Mouse (Mus musculus): ENCODE results near the gene Prkaa1. TPM values are rescaled to one million over a fixed set of nuclear protein-coding genes. Genes with fewer than 3 reads are reported as not detected.
"Not testable (repeated sequence)": the region's sequence is repeated elsewhere in the genome, so short reads cannot be mapped to it uniquely, and the experiment has no call there.

The Prkaa1 gene
- total RNA-seq, 2 experiments from 2014 or later: 10.2 to 10.8 TPM

GRCm38 (mm10) chr15:5158827-5159226 lies 15.2 kb downstream of the Prkaa1 start:
- peak; percentile 17 for DNase-seq (ENCODE audit: low spot score)

GRCm38 (mm10) chr15:5165121-5165773 lies 21.6 kb downstream of the Prkaa1 start:
- DNase-seq (ENCODE audit: low spot score): no peak

- DNase-seq (ENCODE audit: low spot score): no peak
These were observed 29.7 kb downstream of the Prkaa1 start for GRCm38 (mm10) chr15:5173217-5173820.

- DNase-seq (ENCODE audit: low spot score): no peak
These were observed 41.1 kb downstream of the Prkaa1 start for GRCm38 (mm10) chr15:5184668-5185330.

DNA sequence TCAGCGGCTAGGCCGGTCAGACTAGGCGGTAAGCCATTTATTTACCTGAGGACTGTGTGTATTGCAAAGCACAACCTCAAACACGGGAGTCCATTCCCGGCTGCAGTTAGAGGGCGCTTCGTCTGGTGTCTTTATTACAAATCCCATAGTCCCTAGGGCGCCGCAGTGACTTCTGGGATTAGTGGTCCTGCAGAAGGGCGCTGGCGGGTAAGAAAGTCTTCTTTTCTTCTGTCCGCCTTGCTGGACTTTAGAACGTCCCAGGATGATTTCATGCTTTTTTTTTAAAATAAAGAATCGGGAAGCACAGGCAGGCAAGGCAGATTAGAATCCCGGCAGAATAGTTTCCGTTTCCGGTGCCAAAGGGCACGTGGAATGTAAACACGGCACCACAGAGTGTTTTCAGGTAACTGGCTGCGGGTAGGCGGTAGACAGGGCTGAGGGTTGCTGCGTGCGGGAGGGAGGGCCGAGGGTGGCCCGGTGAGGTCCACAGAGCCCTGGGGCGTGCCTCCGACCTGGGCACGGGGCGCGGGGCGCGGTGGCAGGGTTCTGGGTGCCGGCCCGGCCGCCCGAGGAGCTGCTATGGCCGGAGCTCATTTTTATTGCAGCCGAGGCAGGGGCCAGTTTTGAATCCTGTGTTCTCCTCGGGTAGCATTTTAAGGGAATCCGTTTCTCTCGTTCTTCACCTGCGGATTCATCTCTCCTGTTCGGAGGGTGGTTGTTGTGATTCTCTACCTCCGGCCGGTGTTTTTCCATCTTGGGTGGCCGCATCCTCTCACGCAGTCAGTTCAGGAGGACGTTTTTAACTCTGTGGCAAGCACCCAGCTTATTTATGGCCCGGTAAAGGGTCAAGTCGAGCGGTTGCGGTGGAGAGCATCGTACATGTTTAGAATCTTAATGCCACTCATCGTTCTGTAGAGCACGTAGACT lies 42.0 kb downstream of the Prkaa1 start, which contains the start of gene Ttc33:
Ttc33 (plus strand) TSS at position 160 of the 927 bp plus-strand sequence.
- DNase-seq (ENCODE audit: low spot score): peak; percentile 85

GRCm38 (mm10) chr15:5186293-5186675 lies 42.6 kb downstream of the Prkaa1 start:
- DNase-seq (ENCODE audit: low spot score): no peak

DNA sequence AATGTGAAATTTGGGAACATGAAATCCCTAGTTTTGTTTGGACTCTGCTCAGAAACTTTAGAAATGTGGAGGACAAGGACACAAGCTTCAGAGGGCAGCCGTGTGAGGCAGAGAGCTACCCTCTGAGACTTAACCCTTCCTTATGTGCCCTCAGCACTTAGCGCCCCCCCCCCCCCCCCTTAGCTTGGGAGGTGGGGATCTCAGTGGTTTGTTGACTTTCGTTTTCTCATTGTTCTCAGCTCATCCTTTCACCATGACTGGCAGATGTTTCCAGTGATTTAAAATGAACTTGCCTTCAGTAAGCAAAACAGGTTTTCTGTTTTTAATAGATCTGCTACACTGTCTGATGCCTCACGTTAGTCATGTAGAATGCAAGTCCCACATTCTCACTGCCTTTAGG lies 43.5 kb downstream of the Prkaa1 start:
- DNase-seq (ENCODE audit: low spot score): no peak

DNA sequence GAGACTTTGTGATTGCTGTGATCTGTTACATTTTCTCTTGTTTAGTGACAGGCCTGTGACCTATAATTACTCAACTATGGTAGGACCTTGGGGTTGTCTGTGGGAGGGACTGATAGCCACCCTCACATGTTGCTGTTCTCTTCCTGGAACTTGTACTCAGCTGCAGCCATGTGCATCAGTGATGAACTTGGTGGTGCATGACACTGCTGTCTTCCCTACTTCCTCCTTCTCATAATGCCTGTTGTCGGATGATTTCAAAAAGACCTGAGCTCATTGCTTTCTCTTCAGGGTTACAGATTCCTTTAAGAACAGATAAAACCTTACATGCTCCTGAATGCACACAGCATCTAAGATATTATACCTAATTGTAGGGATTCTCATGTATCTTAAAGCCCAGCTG lies 44.4 kb downstream of the Prkaa1 start:
- DNase-seq (ENCODE audit: low spot score): no peak

DNA sequence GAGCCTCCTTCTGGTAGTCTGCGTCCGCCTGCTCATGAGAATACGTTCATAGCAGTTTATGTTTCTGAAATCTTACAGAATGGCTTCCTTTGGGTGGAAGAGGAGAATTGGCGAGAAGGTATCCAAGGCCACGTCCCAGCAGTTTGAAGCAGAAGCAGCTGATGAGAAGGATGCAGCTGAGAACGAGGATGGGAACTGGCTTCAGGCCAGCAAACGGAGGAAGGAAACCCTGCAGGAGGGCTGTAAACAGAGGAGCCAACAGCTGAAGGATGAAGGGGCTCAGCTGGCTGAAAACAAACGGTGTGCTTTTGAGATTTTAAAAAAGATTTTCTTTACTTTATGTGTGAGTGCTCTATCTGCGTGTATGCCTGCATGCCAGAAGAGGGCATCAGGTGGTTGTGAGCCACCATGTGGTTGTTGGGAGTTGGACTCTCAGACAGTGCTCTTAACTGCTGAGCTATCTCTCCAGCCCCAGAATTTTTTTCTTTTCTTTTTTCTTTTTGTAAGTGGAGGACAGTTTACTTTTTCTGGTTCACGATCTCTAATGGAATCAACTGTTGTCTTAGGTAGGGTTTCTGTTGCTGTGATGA lies 45.9 kb downstream of the Prkaa1 start:
- no peak for DNase-seq (ENCODE audit: low spot score)

DNA sequence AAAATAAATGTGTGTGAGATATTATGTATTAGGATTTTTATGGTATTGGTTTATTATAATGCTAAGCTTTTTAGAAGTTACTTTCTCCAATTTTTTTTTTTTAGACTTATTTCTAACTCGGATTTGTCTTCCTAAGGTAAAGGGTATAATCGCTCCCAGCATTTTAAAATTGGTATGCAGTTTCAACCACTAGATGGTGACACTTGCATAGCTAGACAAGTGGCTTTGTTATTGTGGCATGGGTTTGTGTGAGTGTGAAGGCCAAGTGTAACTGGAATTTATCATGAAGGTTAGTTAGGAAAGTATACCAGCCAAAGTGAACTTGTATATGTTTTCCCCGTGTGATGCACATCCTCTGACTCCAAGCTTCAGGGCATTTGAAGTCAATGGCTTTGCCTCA lies 50.2 kb downstream of the Prkaa1 start:
- DNase-seq (ENCODE audit: low spot score): no peak

DNA sequence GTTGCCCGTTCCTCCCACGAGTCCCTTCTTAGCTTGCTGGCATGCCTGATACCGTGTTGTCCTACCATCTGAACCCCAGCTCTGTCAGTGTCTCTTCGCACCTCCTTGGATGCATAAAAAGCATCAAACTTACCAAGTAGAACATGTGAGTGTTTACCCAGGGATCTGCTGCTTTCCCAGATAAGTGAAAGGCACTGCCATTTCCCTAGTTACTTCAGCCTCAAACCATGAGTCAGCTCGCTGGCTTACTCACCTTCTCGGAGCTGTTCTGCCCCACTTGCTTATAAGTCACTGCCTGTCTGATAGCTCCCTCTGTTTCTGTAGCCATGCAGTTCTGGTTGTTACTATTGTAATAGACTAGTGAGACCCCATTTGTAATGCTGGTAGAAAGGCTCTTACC lies 50.8 kb downstream of the Prkaa1 start:
- no peak for DNase-seq (ENCODE audit: low spot score)

DNA sequence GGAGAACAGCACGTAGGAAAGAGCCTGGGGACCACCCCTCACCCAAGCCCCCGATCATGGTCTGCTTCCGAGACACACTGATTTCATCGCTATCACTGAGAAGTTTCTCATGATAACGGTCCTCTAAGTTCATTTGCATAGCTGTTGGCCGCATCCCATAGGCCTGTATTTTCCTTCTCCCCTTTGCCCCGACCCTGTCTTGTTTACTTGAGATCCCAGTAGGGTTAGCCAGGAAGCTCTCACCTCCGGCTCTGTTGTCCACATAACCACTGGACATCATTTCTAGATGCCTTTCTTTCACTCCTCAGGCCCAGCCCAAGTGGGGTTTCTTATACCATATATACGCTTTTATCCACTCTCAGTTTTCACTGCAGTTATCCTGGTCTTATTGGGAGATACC lies 51.3 kb downstream of the Prkaa1 start:
- no peak for DNase-seq (ENCODE audit: low spot score)

DNA sequence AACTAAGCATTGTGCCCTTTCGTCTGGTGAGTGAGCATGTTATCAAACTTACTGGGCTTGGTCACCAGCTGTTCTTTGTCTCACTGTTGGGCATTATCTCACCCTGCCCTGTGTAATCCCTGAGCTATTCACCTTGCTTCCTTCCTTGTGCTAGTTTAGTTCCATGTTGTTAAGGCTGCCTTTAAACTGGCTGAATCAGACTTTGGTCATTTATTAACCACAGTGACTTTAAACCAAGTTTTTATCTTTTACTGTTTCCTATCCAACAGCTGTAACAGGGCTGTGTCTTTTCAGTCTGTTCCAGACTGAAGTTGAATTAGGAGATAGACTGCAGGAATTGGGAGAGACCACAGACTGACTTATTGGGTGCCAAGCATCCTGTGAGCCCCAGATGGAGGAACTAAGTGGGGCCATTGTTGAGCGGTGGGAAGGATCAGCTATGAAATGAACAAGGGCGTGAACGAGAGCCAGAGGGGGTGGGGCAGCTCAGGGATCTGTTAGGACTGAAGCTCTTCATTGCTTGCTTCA lies 52.4 kb downstream of the Prkaa1 start:
- DNase-seq (ENCODE audit: low spot score): no peak

DNA sequence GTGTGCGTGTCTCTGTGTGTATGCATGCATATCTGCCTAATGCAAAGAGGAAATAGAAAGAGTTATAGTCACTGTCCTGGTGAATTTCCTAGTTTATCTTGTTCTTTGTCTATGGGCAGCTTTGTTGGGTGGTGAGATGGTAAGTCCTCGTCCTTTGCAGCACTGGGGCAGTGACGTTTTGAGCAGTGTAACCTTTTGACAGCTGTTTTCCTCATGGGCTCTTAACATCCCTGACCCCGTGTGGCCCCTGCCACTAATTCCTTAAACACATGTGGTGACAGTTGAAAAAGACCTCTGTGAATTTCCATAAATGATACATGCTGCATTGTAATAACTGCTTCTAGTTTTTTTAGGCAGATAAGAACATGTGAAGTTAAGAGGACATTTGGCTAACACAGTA lies 53.0 kb downstream of the Prkaa1 start:
- DNase-seq (ENCODE audit: low spot score): peak; percentile 13

GRCm38 (mm10) chr15:5205222-5205621 lies 61.6 kb downstream of the Prkaa1 start:
- no peak for DNase-seq (ENCODE audit: low spot score)

GRCm38 (mm10) chr15:5209116-5209515 lies 65.5 kb downstream of the Prkaa1 start:
- DNase-seq (ENCODE audit: low spot score): no peak

DNA sequence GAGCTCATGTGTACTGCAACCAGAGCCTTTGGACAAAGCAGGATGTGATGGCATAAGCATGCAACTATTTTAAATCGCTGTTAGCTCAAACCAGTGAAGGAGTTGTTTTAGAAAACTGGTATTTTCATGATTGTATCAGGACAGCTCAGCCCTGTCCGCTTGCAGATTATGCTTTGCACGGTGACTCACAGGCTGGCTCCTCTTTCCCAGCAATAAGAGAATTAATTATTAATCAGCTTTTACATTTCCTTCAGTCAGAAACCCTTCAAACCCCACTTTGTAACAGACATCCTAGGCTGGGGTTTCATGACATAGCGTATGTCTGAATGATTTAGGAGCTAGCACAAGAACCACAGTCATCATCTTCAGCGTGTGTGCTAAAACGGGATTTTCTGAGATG lies 76.8 kb downstream of the Prkaa1 start:
- DNase-seq (ENCODE audit: low spot score): no peak

DNA sequence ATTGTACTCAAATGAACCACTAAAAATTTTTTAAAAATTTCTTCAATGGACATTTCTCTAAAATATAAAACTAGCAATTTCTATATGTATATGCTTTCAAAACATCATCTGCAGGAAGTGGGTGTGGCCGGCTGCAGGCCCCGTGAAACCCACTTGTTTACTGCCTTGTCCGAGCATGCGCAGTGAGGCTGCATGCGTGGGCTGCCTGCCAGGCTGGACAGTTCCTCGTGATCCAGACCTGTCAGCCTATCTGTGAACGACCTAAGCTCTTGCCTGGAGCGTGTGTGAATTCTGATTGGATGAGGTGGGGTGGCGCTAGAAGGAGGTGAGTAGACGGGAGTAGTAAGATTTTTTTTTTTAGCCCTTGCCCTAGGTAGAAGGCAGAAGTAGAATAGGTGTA lies 87.1 kb downstream of the Prkaa1 start:
- not testable (repeated sequence) for DNase-seq (ENCODE audit: low spot score)

Measured in gastrocnemius, adult 18-20 months (tissue).